Mouse (Mus musculus) T-cell, adult 2 months (primary cell): ENCODE measurements around the gene Unc13b.

Experiments used
- DNase-seq: peaks from one replicate; pipeline ENCODE4 v3.0.0; 2022; ENCODE audit warnings: low spot score

The Unc13b gene

DNA sequence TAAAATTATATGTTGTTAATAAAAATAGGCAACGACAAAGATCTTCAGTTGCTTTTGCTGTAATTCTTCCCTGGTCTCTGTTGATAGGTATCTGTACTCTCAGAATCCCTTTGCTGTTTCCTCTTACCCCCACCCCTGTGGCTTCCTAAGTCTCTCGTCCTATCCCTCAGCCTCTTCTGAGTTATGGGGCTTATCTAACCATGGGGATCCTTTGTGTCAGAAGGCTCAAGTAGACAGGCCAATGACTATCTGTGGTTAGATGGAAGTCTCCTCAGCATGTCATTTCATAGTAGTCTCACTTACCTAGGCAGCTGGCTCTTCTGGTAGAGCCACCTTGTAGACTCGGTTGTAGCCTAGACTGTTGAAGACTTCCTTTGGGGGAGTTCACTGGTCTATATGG is 173.1 kb downstream of the Unc13b start:
- no peak for DNase-seq

GRCm38 (mm10) chr4:43232985-43233384 is 174.2 kb downstream of the Unc13b start:
- DNase-seq: no peak

DNA sequence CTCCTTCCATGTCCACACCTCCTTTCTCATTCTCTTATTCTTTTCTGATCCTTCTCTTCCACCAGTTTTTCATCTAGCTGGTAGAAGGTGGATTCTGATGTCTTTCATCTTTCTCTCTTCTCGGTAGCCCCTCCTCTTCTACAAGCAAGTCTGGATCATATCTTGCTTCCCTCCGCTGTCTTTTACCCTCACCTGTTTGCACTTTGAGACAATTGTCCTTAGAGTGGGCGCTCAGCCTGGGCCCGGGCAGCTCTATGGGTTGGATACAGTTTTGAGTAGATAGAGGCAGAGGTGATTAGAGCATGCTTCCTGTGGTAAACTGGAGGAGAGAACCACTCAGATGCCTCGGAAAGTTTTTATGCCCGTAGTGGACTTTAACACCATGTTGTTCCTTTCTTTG is 174.7 kb downstream of the Unc13b start:
- no peak for DNase-seq

GRCm38 (mm10) chr4:43236898-43237297 is 178.1 kb downstream of the Unc13b start:
- DNase-seq: no peak

- DNase-seq: no peak
Measured at GRCm38 (mm10) chr4:43240716-43241115, 182.0 kb downstream of the Unc13b start.

GRCm38 (mm10) chr4:43244022-43244421 is 185.3 kb downstream of the Unc13b start:
- no peak for DNase-seq

GRCm38 (mm10) chr4:43245776-43246175 is 187.0 kb downstream of the Unc13b start:
- no peak for DNase-seq

- DNase-seq: no peak
Measured at GRCm38 (mm10) chr4:43248026-43248425, 189.3 kb downstream of the Unc13b start.

DNA sequence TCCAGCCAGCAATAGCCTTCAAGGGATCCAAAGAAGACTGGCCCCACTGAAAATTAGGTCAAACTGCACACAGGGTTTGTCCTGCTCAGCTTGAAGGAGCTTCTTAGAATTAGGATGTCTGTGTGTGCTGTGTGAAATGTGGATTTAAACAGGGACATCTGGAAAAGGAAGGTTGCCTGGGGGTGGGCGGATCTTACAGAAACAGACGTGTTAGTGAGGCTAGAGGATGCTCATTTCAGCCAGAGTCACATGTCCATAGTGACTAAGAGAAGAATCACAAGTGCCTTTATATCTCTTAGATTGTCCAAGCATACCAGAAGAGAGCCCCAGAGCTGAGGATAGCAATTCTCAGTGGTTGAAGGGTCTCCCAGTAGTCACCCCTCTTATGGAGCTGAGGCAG is 190.2 kb downstream of the Unc13b start:
- DNase-seq: no peak

DNA sequence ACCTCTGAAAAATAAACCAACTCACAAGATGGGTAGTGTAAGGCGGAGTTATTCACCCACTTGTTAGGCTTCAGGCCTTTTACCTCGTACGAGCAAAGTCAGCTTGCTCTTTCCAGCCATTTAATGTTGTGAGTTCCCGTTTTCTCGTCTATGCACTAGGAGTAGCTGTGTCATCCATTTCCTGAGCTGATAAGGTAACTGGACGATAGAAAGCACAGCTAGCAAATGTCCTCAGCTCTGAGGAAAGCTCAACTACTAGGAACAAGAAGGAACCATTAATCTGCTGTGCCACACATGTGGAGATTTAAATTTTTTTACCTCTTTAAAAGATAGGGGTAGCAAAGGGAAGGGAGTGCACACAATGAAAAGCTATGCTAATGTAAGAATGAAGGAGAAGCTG is 192.5 kb downstream of the Unc13b start:
- no peak for DNase-seq

DNA sequence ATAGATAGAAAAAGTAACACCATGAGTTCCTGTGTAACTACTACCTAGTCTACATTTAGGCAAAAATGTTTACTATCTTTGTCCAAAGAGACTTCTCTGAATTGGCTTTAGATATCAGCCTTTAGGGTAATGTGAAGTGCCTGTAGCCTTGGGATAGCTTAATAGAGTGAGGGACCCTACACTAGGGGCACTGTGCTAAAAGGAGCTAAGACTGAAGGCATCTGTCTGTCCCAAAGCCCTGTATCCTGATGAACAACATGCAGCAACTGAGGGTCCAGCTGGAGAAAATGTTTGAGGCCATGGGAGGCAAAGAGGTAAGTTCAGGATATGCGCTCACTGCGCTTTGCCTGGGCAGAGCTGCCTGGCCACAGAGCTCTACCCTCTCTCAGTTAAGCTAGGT is 198.3 kb downstream of the Unc13b start:
- DNase-seq: no peak

DNA sequence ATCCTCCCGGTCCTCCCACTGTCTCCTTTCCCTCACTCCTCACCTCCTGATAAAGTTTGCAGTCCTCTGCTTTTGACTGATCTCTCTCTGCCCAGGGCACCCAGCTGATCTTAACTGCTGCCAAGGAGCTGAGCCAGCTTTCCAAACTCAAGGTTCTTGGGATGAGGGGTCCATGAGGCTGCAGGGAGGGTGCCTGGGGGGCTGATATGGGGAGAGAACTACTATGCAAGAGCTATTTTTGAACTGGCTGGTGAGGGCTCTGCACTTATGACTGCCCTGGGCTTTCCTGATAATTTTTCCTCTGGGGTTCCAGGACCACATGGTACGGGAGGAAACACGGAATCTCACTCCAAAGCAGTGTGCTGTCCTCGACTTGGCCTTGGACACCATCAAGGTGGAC is 199.8 kb downstream of the Unc13b start:
- DNase-seq: no peak

DNA sequence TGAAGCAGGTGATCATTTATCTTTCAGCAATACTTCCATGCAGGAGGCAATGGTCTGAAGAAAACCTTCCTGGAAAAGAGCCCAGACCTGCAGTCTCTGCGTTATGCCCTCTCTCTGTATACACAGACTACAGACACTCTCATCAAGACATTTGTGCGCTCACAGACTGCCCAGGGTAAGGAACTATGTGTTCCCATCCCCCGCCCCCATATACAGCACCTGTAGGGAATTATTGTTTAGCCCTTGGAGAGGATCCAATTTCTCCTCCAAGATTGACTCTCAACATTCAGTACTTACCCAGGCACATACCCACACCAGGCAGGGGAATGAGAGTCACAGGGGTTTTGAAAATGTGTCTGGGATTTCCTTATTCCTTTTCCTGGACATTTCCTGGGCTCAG is 200.7 kb downstream of the Unc13b start:
- DNase-seq: no peak

DNA sequence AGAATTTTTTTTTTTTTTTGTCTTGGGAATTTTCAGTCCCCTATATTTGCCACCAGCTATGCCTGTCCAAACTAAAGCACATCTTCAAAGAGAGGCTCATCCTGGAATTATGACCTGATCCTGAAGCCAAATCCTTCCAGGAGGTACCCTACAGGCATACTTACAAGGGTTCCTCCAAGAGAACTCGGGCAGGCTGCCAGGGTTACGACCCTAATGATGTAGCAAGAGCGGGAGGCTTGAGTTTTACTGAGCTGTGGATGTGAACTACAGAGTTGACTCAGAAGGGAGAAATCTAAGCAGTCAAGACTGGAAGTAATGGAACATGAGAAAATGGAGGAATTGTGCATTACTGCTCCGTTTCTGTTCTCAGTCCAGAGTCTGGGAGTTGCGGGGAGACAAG is 201.3 kb downstream of the Unc13b start:
- DNase-seq: no peak

DNA sequence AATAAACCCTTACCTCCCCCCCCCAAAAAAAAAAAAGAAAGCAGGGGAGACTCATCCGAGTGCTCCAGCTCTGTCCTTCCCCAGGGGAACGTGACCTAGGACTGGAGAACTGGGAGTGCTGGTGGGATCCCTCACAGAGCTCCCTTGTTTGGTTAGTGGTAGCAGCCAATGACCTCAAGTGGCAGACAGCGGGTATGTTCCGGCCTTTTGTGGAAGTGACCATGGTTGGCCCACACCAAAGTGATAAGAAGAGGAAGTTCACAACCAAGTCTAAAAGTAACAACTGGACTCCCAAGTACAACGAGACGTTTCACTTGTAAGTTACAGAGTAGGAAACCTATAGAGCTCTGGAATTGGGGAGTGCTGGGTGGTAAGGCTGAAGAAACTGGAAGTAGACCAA is 204.1 kb downstream of the Unc13b start:
- DNase-seq: no peak

DNA sequence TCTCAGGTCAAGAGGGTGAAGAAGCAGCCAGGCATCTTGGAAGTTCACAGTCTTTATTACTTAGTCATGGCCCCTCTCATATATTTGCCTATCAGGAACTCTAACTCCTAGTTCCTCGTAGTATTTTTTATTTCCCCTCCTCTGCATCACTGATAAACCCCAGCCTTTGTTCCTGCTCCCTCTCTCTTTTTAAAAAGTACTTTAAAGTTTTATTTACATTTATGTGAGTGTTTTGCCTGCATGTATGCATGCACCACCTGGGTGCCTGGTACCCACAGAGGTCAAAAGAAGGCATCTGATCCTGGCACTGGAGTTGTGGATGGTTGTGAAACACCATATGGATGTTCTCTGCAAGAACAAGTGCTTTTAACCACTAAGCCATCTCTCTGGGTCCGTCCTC is 207.4 kb downstream of the Unc13b start:
- no peak for DNase-seq

DNA sequence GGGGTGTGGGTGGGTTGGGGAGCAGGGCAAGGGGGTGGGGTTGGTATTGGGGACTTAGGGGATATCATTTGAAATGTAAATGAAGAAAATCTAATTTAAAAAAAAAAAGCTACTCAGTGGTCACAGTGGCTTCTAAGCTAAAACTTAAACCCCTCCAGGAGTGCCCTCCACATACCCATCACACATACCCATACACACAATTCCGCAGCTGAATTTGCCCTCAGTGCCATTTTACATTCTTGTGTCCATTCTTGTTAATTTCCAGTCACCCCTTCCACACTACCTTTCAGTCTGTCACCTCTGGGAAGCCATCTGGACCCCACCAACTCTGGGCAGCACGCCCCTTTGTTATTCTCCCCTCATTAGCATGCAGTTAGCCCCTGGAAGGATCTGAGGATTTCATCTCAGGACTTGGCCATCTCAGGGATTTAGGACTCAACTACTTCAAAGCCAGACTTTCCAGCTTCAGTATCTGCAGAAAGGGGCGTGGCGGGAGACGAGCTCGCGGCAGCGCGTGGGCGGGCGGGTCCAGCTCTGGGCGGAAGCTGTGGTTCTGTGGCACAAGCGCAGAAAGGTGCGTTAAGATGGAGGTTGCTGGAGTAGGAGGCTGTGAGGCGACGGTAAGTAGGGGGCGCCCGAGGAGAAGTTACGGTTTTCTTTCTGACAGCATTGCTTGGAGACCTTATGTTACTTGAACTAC is 208.0 kb downstream of the Unc13b start, which contains the start of gene Atp8b5:
Atp8b5 (plus strand) TSS at position 537 of the 700 bp plus-strand sequence.
- peak; percentile 23 for DNase-seq

- no peak for DNase-seq
Measured at GRCm38 (mm10) chr4:43267323-43267658, 208.5 kb downstream of the Unc13b start.

DNA sequence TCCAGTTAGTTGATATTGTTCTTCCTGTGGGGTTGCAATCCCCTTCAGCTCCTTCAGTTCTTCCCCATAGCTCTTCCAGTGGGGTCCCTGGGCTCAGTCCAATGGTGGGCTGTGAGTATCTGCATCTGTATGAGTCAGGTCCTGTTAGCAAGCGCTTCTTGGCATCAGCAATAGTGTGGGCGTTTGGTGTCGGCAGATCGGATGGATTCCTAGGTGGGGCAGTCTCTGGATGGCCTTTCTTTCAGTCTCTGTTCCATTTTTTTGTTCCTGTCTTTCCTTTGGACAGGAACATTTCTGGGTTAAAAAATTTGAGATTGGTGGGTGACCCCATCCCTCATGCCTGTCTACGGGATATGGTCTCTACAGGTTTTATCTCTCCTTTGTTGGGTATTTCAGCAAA is 226.7 kb downstream of the Unc13b start:
- no peak for DNase-seq

DNA sequence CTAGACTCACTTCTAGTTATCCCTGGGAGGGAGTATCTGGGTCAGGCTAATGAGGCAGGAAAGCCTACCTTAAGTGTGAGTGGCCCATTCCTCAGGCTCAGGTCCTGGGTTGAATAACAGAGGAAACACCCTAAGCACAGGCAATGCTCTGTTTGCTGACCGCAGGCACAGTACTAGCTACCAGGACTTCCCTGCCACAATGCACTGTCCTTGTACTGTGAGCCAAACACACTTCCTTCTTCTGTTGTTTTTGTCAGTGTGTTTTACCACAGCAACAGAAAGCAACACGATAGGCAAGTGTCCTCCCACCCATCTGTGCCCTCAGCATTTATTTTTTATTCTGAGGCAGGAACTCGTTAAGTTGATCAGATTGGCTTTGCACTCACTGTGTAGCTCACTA is 228.6 kb downstream of the Unc13b start:
- DNase-seq: no peak

GRCm38 (mm10) chr4:43294001-43294400 is 235.2 kb downstream of the Unc13b start:
- DNase-seq: no peak

DNA sequence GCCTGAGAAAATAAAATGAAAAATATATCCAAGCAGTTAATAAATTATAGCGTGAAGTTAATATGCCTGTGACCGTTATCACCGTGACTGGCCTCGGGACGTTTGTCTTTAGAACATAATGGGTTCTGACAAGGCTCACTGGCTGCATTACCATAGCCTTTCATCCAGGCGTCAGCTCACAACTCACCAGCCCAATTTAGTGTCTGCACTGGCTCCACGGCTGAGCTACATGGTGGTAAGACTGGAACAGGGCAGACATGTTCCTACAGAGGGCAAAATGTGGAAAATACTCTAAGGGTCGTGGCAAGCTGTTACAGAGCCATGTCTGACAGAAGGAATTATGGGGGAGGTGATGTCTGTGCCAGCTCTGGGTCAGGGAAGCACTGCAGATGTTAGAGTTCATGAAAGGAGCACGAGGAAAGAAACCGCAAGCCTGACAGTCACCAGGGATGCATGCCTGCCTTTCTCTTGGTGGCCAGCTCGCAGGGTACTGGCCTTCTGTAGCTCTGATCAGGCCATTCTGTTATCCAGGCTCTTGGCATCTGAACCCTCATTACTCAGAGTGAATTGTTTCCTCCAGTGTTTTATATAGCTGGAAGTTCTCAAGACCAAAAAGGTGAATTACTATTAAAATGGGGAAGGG is 251.1 kb downstream of the Unc13b start:
- DNase-seq: no peak
